ENCODE assay signal across 9 mouse cellular contexts in genomic region chr6:83184858-83185435, GRCm38 (mm10). TPM values are rescaled to one million over a fixed set of nuclear protein-coding genes. Genes with fewer than 3 reads are reported as not detected.
A peak's percentile ranks its signal among the peaks of the same experiment; 100 is the strongest.
DNase-seq lines count a peak whose midpoint lies in the region.
"Had no signal": no experiment of that assay in that cellular context is flagged by ENCODE, and none has a peak within 500 bp of the region (broad histone marks: within the 10 kb centered on the region; RNA-seq: fewer than 3 reads in every experiment).

No protein-coding gene starts in this region.

- H3K4me3 ChIP-seq in megakaryocyte, embryonic 14.5 days (replicated peaks) = peak overlapping the region; percentile 36

- peak; percentile 45 for DNase-seq in kidney, postnatal 10 days
- no peak for DNase-seq in kidney, adult 9 months
- peak; percentile 64 for DNase-seq in MN1 (ENCODE audit: low spot score)
- peak; percentile 53 to 54 for DNase-seq in cerebellum, postnatal 25 days
- no peak for DNase-seq in ovary, postnatal 36 days (ENCODE audit: low spot score)
- no peak for DNase-seq in kidney, adult 11 months
- no peak for DNase-seq in ovary, postnatal 14 days (ENCODE audit: low spot score)

- H3K9me3 ChIP-seq in megakaryocyte, embryonic 14.5 days = no peaks in the 10 kb centered on the region

- no peaks in the 10 kb centered on the region for H3K27me3 ChIP-seq in megakaryocyte, embryonic 14.5 days (replicated peaks)

- peaks cover 20% of the 10 kb centered on the region; the same call in 1 of the 2 replicates for H3K4me1 ChIP-seq in megakaryocyte, embryonic 14.5 days

- peaks cover 90% of the 10 kb centered on the region for H3K36me3 ChIP-seq in megakaryocyte, embryonic 14.5 days (replicated peaks; ENCODE audit: low read length)

RNA-seq across cellular contexts. Expression of gene Dctn1, which starts 19.2 kb away (rescaled TPM):
- polyA plus RNA-seq in megakaryocyte, embryonic 14.5 days (2012; ENCODE audit: insufficient read depth, low replicate concordance) = 113 and 905 TPM in 2 replicates

RNA-seq across cellular contexts. Expression of gene 1700003E16Rik, which starts 28.7 kb away (rescaled TPM):
- polyA plus RNA-seq in megakaryocyte, embryonic 14.5 days (2012; ENCODE audit: insufficient read depth, low replicate concordance) = 0.36 TPM in 1 of 2 replicates, not detected in the other

RNA-seq across cellular contexts. Expression of gene Wdr54, which starts 28.8 kb away (rescaled TPM):
- polyA plus RNA-seq in megakaryocyte, embryonic 14.5 days (2012; ENCODE audit: insufficient read depth, low replicate concordance) = 2.0 and 13.3 TPM in 2 replicates

RNA-seq across cellular contexts. Expression of gene Slc4a5, which starts 34.7 kb away (rescaled TPM):
- polyA plus RNA-seq in megakaryocyte, embryonic 14.5 days (2012; ENCODE audit: insufficient read depth, low replicate concordance) = 0.32 TPM in 1 of 2 replicates, not detected in the other
- polyA plus RNA-seq: macrophage had no signal

RNA-seq across cellular contexts. Expression of gene Rtkn, which starts 49.7 kb away (rescaled TPM):
- polyA plus RNA-seq in megakaryocyte, embryonic 14.5 days (2012; ENCODE audit: insufficient read depth, low replicate concordance) = 15.8 and 48.5 TPM in 2 replicates

Comparison
In these comparisons a context has a peak if more than half of its experiments do, and no peak if none do; other contexts are left out.
1. DNase-seq: peak in kidney, postnatal 10 days (single experiment), MN1 (single experiment) and cerebellum, postnatal 25 days (2 of 2); none in kidney, adult 9 months (single experiment), ovary, postnatal 36 days (single experiment), kidney, adult 11 months (single experiment) and ovary, postnatal 14 days (single experiment).